Mouse (Mus musculus) spleen, adult 2 months (tissue): ENCODE measurements around the gene Cebpa.

Source experiments
- CTCF ChIP-seq: fragments of 200-500 bp; IDR thresholded peaks from 2 replicates; pipeline ENCODE4 v1.5.1; 2011; ENCODE audit warnings: mild to moderate bottlenecking, inconsistent platforms; ENCODE audit not compliant: insufficient read depth, insufficient read length, insufficient replicate concordance; ENCODE audit errors: extremely low read depth
- POLR2A ChIP-seq: fragments of 200-500 bp; IDR thresholded peaks from 2 replicates; pipeline ENCODE4 v1.6.1; 2011; ENCODE audit warnings: low read depth, low read length, inconsistent platforms

GRCm38 (mm10) chr7:35162443-35162842 lies 43.4 kb downstream of the Cebpa start:
- no peak for TF ChIP-seq CTCF
- TF ChIP-seq POLR2A, result no peak
